Mouse (Mus musculus): ENCODE measurements around the gene Tmem199. TPM values are rescaled to one million over a fixed set of nuclear protein-coding genes. Genes with fewer than 3 reads are reported as not detected.

The Tmem199 gene
- polyA plus RNA-seq, 1 experiment from 2014 or later = 86.3 TPM

DNA sequence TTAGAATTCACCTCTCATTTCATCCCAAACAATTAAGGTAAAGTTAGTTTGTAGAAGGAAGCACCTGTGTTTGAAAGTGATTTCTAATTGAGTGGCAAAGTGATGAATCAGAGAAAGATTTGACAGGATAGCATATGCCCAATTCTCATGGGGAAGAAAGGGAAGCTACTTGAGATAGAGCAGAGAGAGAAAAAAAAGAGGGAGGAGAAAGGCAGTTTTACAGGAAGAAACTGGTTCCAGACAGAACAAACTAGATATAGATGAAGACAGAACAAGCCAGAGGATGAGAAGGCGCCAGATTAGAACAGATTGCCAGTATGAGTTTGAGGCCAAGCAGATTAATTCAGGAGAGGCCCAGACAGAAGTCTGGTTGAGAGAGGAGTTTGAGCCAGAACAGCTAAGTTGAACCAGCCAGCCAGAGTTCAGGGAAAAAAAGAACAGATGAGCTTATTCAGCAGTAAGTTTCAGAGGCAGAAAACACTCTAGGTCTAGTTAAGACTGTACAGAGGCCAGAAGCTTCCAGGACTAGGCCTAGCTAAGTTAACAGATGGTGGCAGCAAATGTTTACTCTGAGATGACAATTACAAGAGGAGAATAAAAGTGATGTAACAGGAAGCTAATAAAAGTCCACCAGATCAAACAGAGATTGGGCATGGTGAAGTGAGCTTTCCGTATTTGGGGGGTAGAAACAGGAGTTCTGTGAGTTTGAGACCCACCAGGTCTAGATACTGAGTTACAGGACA lies 35.9 kb upstream of the Tmem199 start:
- H3K4me1 ChIP-seq (replicated peaks; ENCODE audit: control insufficient read depth, insufficient read depth, low read length) = peaks cover 15% of the 10 kb centered on the region
- H3K4me2 ChIP-seq (ENCODE audit: low read length) = no peak overlapping the region
- ATAC-seq = no peak
- no peak overlapping the region for H3K27ac ChIP-seq (ENCODE audit: low read length)
- WGBS = 85% methylated on average over 2 of the region's 2 CpGs
- H3K9ac ChIP-seq (replicated peaks; ENCODE audit: low read depth, low read length) = no peak overlapping the region
- H3K4me3 ChIP-seq (replicated peaks; ENCODE audit: low read length) = no peak overlapping the region
- peaks cover 2% of the 10 kb centered on the region; the same call in 1 of the 2 replicates for H3K36me3 ChIP-seq (ENCODE audit: control insufficient read depth, insufficient read depth)
- no peaks in the 10 kb centered on the region for H3K9me3 ChIP-seq (ENCODE audit: control insufficient read depth, low read length)
- no peaks in the 10 kb centered on the region for H3K27me3 ChIP-seq (replicated peaks; ENCODE audit: control insufficient read depth, insufficient read depth, low read length)

DNA sequence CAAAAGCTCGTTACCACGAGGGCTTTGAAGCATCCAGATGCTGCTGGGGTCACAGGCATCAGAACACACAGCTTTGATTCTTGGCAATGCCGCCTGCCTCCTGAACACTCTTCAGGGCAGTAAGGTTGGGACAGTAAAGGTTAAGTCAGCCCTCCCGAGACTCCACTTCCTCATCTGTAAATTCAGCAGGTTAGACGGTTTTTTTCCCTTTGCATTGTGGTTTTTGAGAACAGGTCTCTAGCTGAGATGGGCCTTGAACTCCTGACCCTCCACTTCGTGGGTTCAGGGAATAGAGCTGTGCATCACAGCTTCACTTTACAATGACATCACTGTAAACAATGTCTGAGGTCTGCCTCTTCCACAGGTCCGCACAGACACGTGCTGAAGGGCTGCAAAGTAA lies 33.2 kb upstream of the Tmem199 start:
- Histone ChIP-seq H3K4me1 (replicated peaks; ENCODE audit: control insufficient read depth, insufficient read depth, low read length) (peaks cover 12% of the 10 kb centered on the region), H3K27me3 (replicated peaks; ENCODE audit: control insufficient read depth, insufficient read depth, low read length) (no peaks in the 10 kb centered on the region), H3K9ac (replicated peaks; ENCODE audit: low read depth, low read length) (no peak overlapping the region), H3K27ac (ENCODE audit: low read length) (no peak overlapping the region), H3K4me3 (replicated peaks; ENCODE audit: low read length) (no peak overlapping the region), H3K4me2 (ENCODE audit: low read length) (no peak overlapping the region), H3K9me3 (ENCODE audit: control insufficient read depth, low read length) (no peaks in the 10 kb centered on the region), H3K36me3 (ENCODE audit: control insufficient read depth, insufficient read depth) (peaks cover 8% of the 10 kb centered on the region)
- ATAC-seq = no peak
- 71% methylated on average over 8 of the region's 8 CpGs for WGBS

DNA sequence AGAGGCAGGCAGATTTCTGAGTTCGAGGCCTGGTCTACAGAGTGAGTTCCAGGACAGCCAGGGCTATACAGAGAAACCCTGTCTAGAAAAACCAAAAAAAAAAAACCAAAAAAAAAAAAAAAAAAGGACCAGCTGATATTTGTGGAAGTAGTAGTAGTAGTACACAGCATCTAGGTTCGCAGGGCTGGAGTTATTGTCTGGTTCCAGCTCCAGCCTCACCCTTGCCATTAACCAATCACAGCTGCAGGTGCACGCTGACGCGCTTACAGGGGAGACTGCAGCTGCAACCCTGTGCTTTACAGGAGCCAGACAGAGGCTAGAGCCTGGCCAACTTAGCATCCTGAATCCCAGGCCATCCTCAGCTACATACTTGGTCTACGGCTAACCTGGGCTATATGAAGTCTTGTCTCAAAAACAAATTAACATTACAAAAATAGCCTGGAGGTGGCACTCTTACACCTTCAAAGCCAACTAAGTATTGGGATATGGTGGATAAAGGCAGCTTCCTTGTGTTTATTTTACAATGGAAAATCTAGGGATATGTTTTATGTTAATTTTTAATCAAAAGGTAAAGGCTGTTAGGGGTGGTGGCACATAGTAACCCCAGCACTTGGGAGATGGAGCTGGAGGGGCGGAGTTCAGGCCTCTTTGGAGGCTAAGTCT lies 32.6 kb upstream of the Tmem199 start:
- WGBS = 92% methylated on average over 7 of the region's 7 CpGs
- no peak for ATAC-seq
- H3K4me2 ChIP-seq (ENCODE audit: low read length) = no peak overlapping the region
- no peak overlapping the region for H3K4me3 ChIP-seq (replicated peaks; ENCODE audit: low read length)
- H3K36me3 ChIP-seq (ENCODE audit: control insufficient read depth, insufficient read depth) = peaks cover 10% of the 10 kb centered on the region
- H3K4me1 ChIP-seq (replicated peaks; ENCODE audit: control insufficient read depth, insufficient read depth, low read length) = peaks cover 6% of the 10 kb centered on the region
- no peaks in the 10 kb centered on the region for H3K27me3 ChIP-seq (replicated peaks; ENCODE audit: control insufficient read depth, insufficient read depth, low read length)
- H3K9ac ChIP-seq (replicated peaks; ENCODE audit: low read depth, low read length) = no peak overlapping the region
- no peaks in the 10 kb centered on the region for H3K9me3 ChIP-seq (ENCODE audit: control insufficient read depth, low read length)
- no peak overlapping the region for H3K27ac ChIP-seq (ENCODE audit: low read length)

DNA sequence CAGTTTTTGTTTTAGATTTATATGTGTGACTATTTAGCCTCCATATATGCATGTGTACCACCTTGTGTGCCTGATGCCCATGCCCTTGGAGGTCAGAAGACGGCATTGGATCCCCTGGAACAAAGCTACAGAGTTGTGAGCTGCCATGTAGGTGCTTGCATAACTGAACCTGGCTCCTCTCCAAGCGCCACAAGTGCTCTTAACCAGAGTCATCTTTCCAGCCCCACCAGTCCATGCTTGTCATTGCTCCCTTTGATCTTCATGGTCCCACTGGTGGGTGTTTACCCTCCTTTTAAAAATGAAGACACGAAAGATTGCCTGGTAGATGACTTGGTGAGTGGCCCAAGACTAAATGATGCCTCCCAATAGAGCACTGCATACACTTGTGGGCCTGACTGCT lies 28.4 kb upstream of the Tmem199 start:
- no peak overlapping the region for H3K4me3 ChIP-seq (replicated peaks; ENCODE audit: low read length)
- H3K27me3 ChIP-seq (replicated peaks; ENCODE audit: control insufficient read depth, insufficient read depth, low read length) = no peaks in the 10 kb centered on the region
- H3K4me1 ChIP-seq (replicated peaks; ENCODE audit: control insufficient read depth, insufficient read depth, low read length) = peaks cover 15% of the 10 kb centered on the region
- H3K9me3 ChIP-seq (ENCODE audit: control insufficient read depth, low read length) = no peaks in the 10 kb centered on the region
- no peak overlapping the region for H3K27ac ChIP-seq (ENCODE audit: low read length)
- H3K4me2 ChIP-seq (ENCODE audit: low read length) = no peak overlapping the region
- peaks cover 14% of the 10 kb centered on the region for H3K36me3 ChIP-seq (ENCODE audit: control insufficient read depth, insufficient read depth)
- no peak for ATAC-seq
- H3K9ac ChIP-seq (replicated peaks; ENCODE audit: low read depth, low read length) = no peak overlapping the region
- WGBS = 87% methylated on average over 3 of the region's 3 CpGs

DNA sequence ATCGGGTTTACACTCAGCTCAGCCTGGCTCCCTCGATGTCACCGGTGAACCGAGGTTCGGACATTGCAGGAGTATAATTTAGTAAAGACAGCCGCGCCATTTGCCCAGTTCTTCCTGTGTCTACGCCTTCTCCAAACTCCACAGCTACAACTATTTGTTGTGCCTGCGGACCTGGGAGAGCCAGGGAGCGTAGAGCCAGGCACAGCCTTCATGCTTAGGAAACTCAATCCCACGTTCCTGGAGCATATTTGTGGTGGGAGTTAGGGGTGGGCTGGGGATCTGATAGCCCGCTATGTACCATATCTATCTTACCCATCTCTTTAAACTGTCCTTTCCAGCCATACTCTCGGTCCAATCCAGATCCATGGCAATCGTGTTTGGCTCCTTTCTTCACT lies 24.7 kb upstream of the Tmem199 start:
- WGBS = 2% methylated on average over 14 of the region's 14 CpGs
- Histone ChIP-seq H3K4me2 (ENCODE audit: low read length) (peak overlapping the region; percentile 88), H3K4me1 (replicated peaks; ENCODE audit: control insufficient read depth, insufficient read depth, low read length) (peaks cover 26% of the 10 kb centered on the region), H3K9me3 (ENCODE audit: control insufficient read depth, low read length) (no peaks in the 10 kb centered on the region), H3K27ac (ENCODE audit: low read length) (peak overlapping the region; percentile 87), H3K27me3 (replicated peaks; ENCODE audit: control insufficient read depth, insufficient read depth, low read length) (no peaks in the 10 kb centered on the region), H3K36me3 (ENCODE audit: control insufficient read depth, insufficient read depth) (peaks cover 10% of the 10 kb centered on the region), H3K9ac (replicated peaks; ENCODE audit: low read depth, low read length) (peak overlapping the region; percentile 75), H3K4me3 (replicated peaks; ENCODE audit: low read length) (peak overlapping the region; percentile 69)
- ATAC-seq = peak; percentile 5; the same call in 1 of the 2 replicates

DNA sequence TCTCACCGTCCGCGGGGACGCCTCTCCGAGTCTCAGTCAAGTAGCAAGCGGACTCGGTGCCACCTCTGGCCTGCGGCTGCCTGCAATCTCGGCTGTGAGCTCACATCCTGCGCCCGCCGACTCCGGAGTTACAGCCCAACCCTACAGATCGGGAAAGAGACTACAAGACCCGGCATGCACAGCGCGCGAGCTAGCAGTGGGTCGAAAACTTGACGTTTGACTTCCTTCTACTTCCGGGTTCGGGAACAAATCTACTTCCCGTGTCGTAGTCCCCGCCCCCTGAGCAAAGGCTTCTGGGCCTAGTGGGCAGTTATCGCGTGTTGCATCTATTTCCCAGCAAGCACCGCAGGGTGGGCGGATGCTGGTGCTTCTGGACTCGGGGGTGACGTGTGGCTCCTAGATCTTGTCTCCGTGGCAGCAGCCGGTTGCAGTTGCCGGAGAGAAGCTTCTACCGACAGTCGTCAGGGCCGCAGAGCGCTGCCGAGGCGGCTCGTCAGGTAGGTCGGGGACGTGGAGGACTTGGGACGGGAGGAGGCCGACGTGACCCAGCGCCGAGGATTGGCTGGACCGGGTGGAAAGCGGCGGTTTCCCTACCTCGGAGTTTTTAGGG lies 24.2 kb upstream of the Tmem199 start, which contains the start of the genes Tnfaip1 and Ift20:
TSS of gene Tnfaip1 (minus strand) at position 253 of the 610 bp plus-strand sequence.
TSS of gene Ift20 (plus strand) at position 282 of the 610 bp plus-strand sequence.
- WGBS = 0% methylated on average over 52 of the region's 52 CpGs
- H3K9me3 ChIP-seq (ENCODE audit: control insufficient read depth, low read length) = no peaks in the 10 kb centered on the region
- peak; percentile 99 for ATAC-seq

DNA sequence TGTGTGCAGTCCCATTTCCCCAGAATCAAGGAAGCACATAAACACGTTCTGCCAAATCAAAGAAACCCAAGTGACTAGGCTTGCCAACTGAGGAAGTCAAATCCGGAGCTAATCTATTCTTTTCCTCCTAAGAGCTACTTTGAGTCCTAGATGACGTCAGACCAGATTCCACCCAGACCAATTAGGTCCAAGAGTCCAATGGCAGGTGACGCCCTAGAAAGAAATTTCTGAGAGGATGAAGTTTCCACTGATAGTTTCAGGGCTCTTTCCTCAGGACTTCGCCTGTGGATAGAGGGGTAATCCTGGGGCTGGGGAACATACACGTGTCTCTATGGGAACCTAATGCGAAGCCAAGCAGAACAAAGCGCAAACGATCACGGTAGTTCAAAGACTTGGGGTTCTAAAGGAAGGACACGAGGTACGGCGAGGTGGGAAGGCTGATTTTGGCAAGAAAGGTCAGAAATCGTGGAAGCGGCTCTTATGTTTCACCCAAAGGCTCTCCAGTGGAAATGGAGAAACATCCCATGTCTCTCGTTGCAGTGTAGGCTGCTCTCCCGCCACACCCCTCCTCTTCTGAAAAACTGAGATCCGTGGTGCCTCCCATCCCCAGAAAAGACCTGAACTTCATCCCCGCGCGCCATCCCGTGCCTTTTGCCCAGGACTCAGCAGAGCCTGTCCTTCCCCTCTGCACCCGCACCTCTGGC lies 23.6 kb upstream of the Tmem199 start:
- H3K36me3 ChIP-seq (ENCODE audit: control insufficient read depth, insufficient read depth) = peaks cover 7% of the 10 kb centered on the region
- H3K27me3 ChIP-seq (replicated peaks; ENCODE audit: control insufficient read depth, insufficient read depth, low read length) = no peaks in the 10 kb centered on the region
- no peak; the same call in 1 of the 2 replicates for ATAC-seq
- H3K4me3 ChIP-seq (replicated peaks; ENCODE audit: low read length) = peak overlapping the region; percentile 69
- peak overlapping the region; percentile 80 for H3K4me2 ChIP-seq (ENCODE audit: low read length)
- H3K9me3 ChIP-seq (ENCODE audit: control insufficient read depth, low read length) = no peaks in the 10 kb centered on the region
- H3K27ac ChIP-seq (ENCODE audit: low read length) = peak overlapping the region; percentile 91
- H3K9ac ChIP-seq (replicated peaks; ENCODE audit: low read depth, low read length) = peak overlapping the region; percentile 80
- H3K4me1 ChIP-seq (replicated peaks; ENCODE audit: control insufficient read depth, insufficient read depth, low read length) = peaks cover 26% of the 10 kb centered on the region
- under 1% methylated on average over 23 of the region's 23 CpGs for WGBS

More for the DNA sequence above, 24.2 kb upstream of the Tmem199 start, which contains the start of the genes Tnfaip1 and Ift20:
- H3K27me3 ChIP-seq (replicated peaks; ENCODE audit: control insufficient read depth, insufficient read depth, low read length) = no peaks in the 10 kb centered on the region
- H3K4me3 ChIP-seq (replicated peaks; ENCODE audit: low read length) = peak within 1 kb of the TSS; percentile 69
- peak within 1 kb of the TSS; percentile 91 for H3K27ac ChIP-seq (ENCODE audit: low read length)
- peak within 1 kb of the TSS; percentile 80 for H3K9ac ChIP-seq (replicated peaks; ENCODE audit: low read depth, low read length)
- peaks cover 10% of the 10 kb centered on the region for H3K36me3 ChIP-seq (ENCODE audit: control insufficient read depth, insufficient read depth)
- peak within 1 kb of the TSS; percentile 88 for H3K4me2 ChIP-seq (ENCODE audit: low read length)
- peaks cover 26% of the 10 kb centered on the region for H3K4me1 ChIP-seq (replicated peaks; ENCODE audit: control insufficient read depth, insufficient read depth, low read length)

DNA sequence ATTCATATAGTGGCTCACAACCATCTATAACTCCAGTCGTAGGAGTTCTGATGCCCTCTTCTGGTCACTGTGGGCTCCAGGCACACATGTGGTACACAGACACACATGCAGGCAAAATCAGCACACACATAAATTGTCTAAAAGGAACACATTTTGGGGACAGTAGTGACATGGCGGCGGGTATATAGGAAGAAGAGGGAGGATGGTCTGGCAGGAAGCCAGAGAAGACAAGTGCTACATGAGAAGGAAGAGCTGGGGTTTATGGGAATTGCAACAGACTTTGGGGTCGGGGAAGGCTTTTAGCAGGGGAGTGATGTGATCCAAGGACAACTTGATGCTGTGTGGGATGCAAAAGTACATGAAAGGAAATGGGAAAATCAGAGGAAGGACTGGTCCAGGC lies 22.5 kb upstream of the Tmem199 start:
- H3K9me3 ChIP-seq (ENCODE audit: control insufficient read depth, low read length) = no peaks in the 10 kb centered on the region
- no peak overlapping the region for H3K27ac ChIP-seq (ENCODE audit: low read length)
- 87% methylated on average over 4 of the region's 4 CpGs for WGBS

More for the DNA sequence above, 22.5 kb upstream of the Tmem199 start:
- Histone ChIP-seq H3K4me3 (replicated peaks; ENCODE audit: low read length) (peak overlapping the region; percentile 69), H3K9ac (replicated peaks; ENCODE audit: low read depth, low read length) (no peak overlapping the region), H3K4me1 (replicated peaks; ENCODE audit: control insufficient read depth, insufficient read depth, low read length) (peaks cover 26% of the 10 kb centered on the region), H3K36me3 (ENCODE audit: control insufficient read depth, insufficient read depth) (peaks cover 7% of the 10 kb centered on the region; the same call in 1 of the 2 replicates), H3K4me2 (ENCODE audit: low read length) (peak overlapping the region; percentile 80), H3K27me3 (replicated peaks; ENCODE audit: control insufficient read depth, insufficient read depth, low read length) (no peaks in the 10 kb centered on the region)
- ATAC-seq = no peak

Measured in forebrain, embryonic 16.5 days (tissue).